Comparison of ENCODE assay signal across 21 mouse cellular contexts in genomic region chr17:79077848-79078146, GRCm38 (mm10).
"Had no signal": no experiment of that assay in that cellular context is flagged by ENCODE, and none has a peak within 500 bp of the region (broad histone marks: within the 10 kb centered on the region; RNA-seq: fewer than 3 reads in every experiment).

No protein-coding gene starts in this region.

- H3K4me2 ChIP-seq: hindbrain, embryonic 15.5 days; kidney, embryonic 15.5 days; limb, embryonic 12.5 days; limb, embryonic 15.5 days; liver, embryonic 11.5 days; midbrain, embryonic 12.5 days; midbrain, embryonic 15.5 days; neural tube, embryonic 12.5 days; neural tube, embryonic 15.5 days had no signal

- H3K9ac ChIP-seq: hindbrain, embryonic 15.5 days; kidney, embryonic 15.5 days; limb, embryonic 12.5 days; limb, embryonic 15.5 days; liver, embryonic 14.5 days; liver, postnatal 0 days; midbrain, embryonic 12.5 days; midbrain, embryonic 15.5 days; neural tube, embryonic 12.5 days; neural tube, embryonic 15.5 days had no signal

- H3K36me3 ChIP-seq: kidney, embryonic 15.5 days; limb, embryonic 12.5 days; limb, embryonic 15.5 days; midbrain, embryonic 12.5 days; midbrain, embryonic 15.5 days; neural tube, embryonic 12.5 days; neural tube, embryonic 15.5 days had no signal

- DNase-seq: kidney, adult 11 months; kidney, adult 8-10 months; kidney, postnatal 10 days; kidney, postnatal 36 days; layer of hippocampus, postnatal 36 days; left cerebral cortex, postnatal 4 days; liver, postnatal 0 days; thymus, adult 18-20 months; thymus, postnatal 25 days had no signal

- H3K27ac ChIP-seq: hindbrain, embryonic 15.5 days; kidney, embryonic 15.5 days; left cerebral cortex, adult 2 months; limb, embryonic 12.5 days; limb, embryonic 15.5 days; liver, embryonic 14.5 days; macrophage; midbrain, embryonic 12.5 days; midbrain, embryonic 15.5 days; neural tube, embryonic 12.5 days; neural tube, embryonic 15.5 days had no signal

- ATAC-seq: liver, postnatal 0 days; midbrain, embryonic 15.5 days had no signal

- H3K4me1 ChIP-seq: hindbrain, embryonic 15.5 days; kidney, embryonic 15.5 days; limb, embryonic 12.5 days; midbrain, embryonic 12.5 days; midbrain, embryonic 15.5 days; neural tube, embryonic 12.5 days; neural tube, embryonic 15.5 days had no signal

- H3K4me3 ChIP-seq: hindbrain, embryonic 15.5 days; kidney, embryonic 15.5 days; left cerebral cortex, adult 2 months; limb, embryonic 12.5 days; limb, embryonic 15.5 days; midbrain, embryonic 12.5 days; midbrain, embryonic 15.5 days; neural tube, embryonic 12.5 days; neural tube, embryonic 15.5 days had no signal

- H3K27me3 ChIP-seq: hindbrain, embryonic 15.5 days; kidney, embryonic 15.5 days; limb, embryonic 12.5 days; limb, embryonic 15.5 days; midbrain, embryonic 12.5 days; midbrain, embryonic 15.5 days; neural tube, embryonic 12.5 days; neural tube, embryonic 15.5 days had no signal

- H3K9me3 ChIP-seq: hindbrain, embryonic 15.5 days; kidney, embryonic 15.5 days; limb, embryonic 12.5 days; limb, embryonic 15.5 days; midbrain, embryonic 12.5 days; midbrain, embryonic 15.5 days; neural tube, embryonic 12.5 days; neural tube, embryonic 15.5 days had no signal
